Mouse (Mus musculus) adrenal gland, postnatal 10 days (tissue): Measurements from ENCODE around the gene LTO1. TPM values are rescaled to one million over a fixed set of nuclear protein-coding genes. Genes with fewer than 3 reads are reported as not detected.

Experiments
- DNase-seq: peaks from one replicate; pipeline ENCODE4 v3.0.0; 2021; ENCODE audit warnings: mixed read lengths
- total RNA-seq, 2 experiments: library from RNA; stranded (reverse); gene quantifications; 2 replicates each; pipeline ENCODE4 v1.2.3; 2021

LTO1 gene
- total RNA-seq, 2 experiments from 2014 or later, result 25.6 to 26.2 TPM

- peak; percentile 46 for DNase-seq
Observed at GRCm38 (mm10) chr7:144940003-144940571, 25.2 kb downstream of the LTO1 start.

- no peak for DNase-seq
Observed at GRCm38 (mm10) chr7:144940585-144940984, 25.7 kb downstream of the LTO1 start.

GRCm38 (mm10) chr7:144941242-144941831, 26.4 kb downstream of the LTO1 start:
- DNase-seq, result peak; percentile 91

- DNase-seq, result peak; percentile 43
Observed at GRCm38 (mm10) chr7:144942071-144942743, 27.3 kb downstream of the LTO1 start.

- no peak for DNase-seq
Observed at GRCm38 (mm10) chr7:144942744-144943135, 27.8 kb downstream of the LTO1 start.

GRCm38 (mm10) chr7:144943254-144943653, 28.4 kb downstream of the LTO1 start:
- DNase-seq, result peak; percentile 85

- no peak for DNase-seq
Observed at GRCm38 (mm10) chr7:144958509-144959395, 43.9 kb downstream of the LTO1 start.

- peak; percentile 20 for DNase-seq
Observed at GRCm38 (mm10) chr7:144963911-144964310, 49.0 kb downstream of the LTO1 start.

- DNase-seq, result no peak
Observed at GRCm38 (mm10) chr7:144964316-144964715, 49.4 kb downstream of the LTO1 start.

GRCm38 (mm10) chr7:144965893-144966292, 51.0 kb downstream of the LTO1 start:
- DNase-seq, result no peak

- DNase-seq, result peak; percentile 59
Observed at GRCm38 (mm10) chr7:144970997-144971768, 56.3 kb downstream of the LTO1 start.

- no peak for DNase-seq
Observed at GRCm38 (mm10) chr7:144971769-144972168, 56.9 kb downstream of the LTO1 start.

- DNase-seq, result no peak
Observed at GRCm38 (mm10) chr7:144973461-144973860, 58.6 kb downstream of the LTO1 start.

- no peak for DNase-seq
Observed at GRCm38 (mm10) chr7:144977121-144977520, 62.2 kb downstream of the LTO1 start.

- no peak for DNase-seq
Observed at GRCm38 (mm10) chr7:144979814-144980213, 64.9 kb downstream of the LTO1 start.

Other genes with a start within 250 kb of the LTO1 start
- gene Ano1, start 163.1 kb upstream of the LTO1 start, total RNA-seq, result 10 to 100 TPM; 34.3 to 37.7 TPM
- gene Fgf3, start 77.0 kb upstream of the LTO1 start, total RNA-seq, result under 1 TPM; 0.27 to 0.33 TPM
- gene Fgf4, start 67.7 kb upstream of the LTO1 start, total RNA-seq, result not detected
- gene Fgf15, start 18.6 kb upstream of the LTO1 start, total RNA-seq, result not detected
- 10 to 100 TPM; 72.7 to 80.8 TPM for gene Ccnd1, start 24.8 kb downstream of the LTO1 start, total RNA-seq